Mouse (Mus musculus) stomach, embryonic 15.5 days (tissue): ENCODE measurements at regions not wholly inside any gene's neighbourhood (a gene's known extent, or its start where the extent isn't known, plus 50 kb on each side); places are given as distances from the start of the nearest gene placed in this dataset.

ENCODE experiments used
- ATAC-seq: fragments of 200-750 bp; cut with Nextera tagmentation; 2 replicates; pipeline ENCODE4 v1.8.0; 2017; ENCODE audit warnings: low read depth, moderate number of reproducible peaks, moderate TSS enrichment; ENCODE audit not compliant: insufficient read depth, low FRiP score
- H3K27ac ChIP-seq: fragments of 300-500 bp; sonication (generic); 2 replicates; pipeline ENCODE4 v1.5.1; 2015; ENCODE audit warnings: mild to moderate bottlenecking, inconsistent platforms
- H3K27me3 ChIP-seq: fragments of 300-500 bp; sonication (generic); replicated peaks from 2 replicates; pipeline ENCODE4 v1.6.1; 2015; ENCODE audit warnings: inconsistent platforms
- H3K36me3 ChIP-seq: fragments of 300-500 bp; sonication (generic); 2 replicates; pipeline ENCODE4 v1.6.1; 2015; ENCODE audit warnings: inconsistent platforms
- H3K4me1 ChIP-seq: fragments of 300-500 bp; sonication (generic); 2 replicates; pipeline ENCODE4 v1.6.1; 2015; ENCODE audit warnings: inconsistent platforms
- H3K4me2 ChIP-seq: fragments of 300-500 bp; sonication (generic); 2 replicates; pipeline ENCODE4 v1.6.1; 2015; ENCODE audit warnings: mild to moderate bottlenecking, inconsistent platforms
- H3K4me3 ChIP-seq: fragments of 300-500 bp; sonication (generic); replicated peaks from 2 replicates; pipeline ENCODE4 v1.5.1; 2015; ENCODE audit warnings: inconsistent platforms
- H3K9ac ChIP-seq: fragments of 300-500 bp; sonication (generic); 2 replicates; pipeline ENCODE4 v1.6.1; 2015; ENCODE audit warnings: inconsistent platforms
- H3K9me3 ChIP-seq: fragments of 300-500 bp; sonication (generic); 2 replicates; pipeline ENCODE4 v1.6.1; 2016; ENCODE audit warnings: inconsistent platforms
- WGBS: fragments of 180-500 bp; shearing (Covaris S2); methylation state at CpG from one replicate; pipeline ENCODE4 v1.1.7; 2015; 5-methylcytosine and 5-hydroxymethylcytosine counted together

- Histone ChIP-seq H3K4me2 (no peak overlapping the region), H3K27me3 (no peaks in the 10 kb centered on the region), H3K36me3 (no peaks in the 10 kb centered on the region), H3K4me3 (no peak overlapping the region), H3K9ac (no peak overlapping the region), H3K4me1 (no peaks in the 10 kb centered on the region; the same call in 1 of the 2 replicates), H3K9me3 (no peaks in the 10 kb centered on the region), H3K27ac (no peak overlapping the region)
- no peak for ATAC-seq
- WGBS: 52% methylated on average over 11 of the region's 11 CpGs
These were observed 195.0 kb downstream of the Pdgfra start for GRCm38 (mm10) chr5:75346836-75347773.

- Histone ChIP-seq H3K27me3 (no peaks in the 10 kb centered on the region), H3K9ac (no peak overlapping the region), H3K9me3 (no peaks in the 10 kb centered on the region), H3K4me3 (no peak overlapping the region), H3K4me1 (no peaks in the 10 kb centered on the region; the same call in 1 of the 2 replicates), H3K27ac (no peak overlapping the region), H3K4me2 (no peak overlapping the region), H3K36me3 (no peaks in the 10 kb centered on the region)
- no peak for ATAC-seq
- 65% methylated on average over 5 of the region's 5 CpGs for WGBS
These were observed 195.7 kb downstream of the Pdgfra start for GRCm38 (mm10) chr5:75347774-75348116.

GRCm38 (mm10) chr5:75355266-75355665 lies 203.2 kb downstream of the Pdgfra start:
- ATAC-seq: no peak
- H3K9me3 ChIP-seq: no peaks in the 10 kb centered on the region

GRCm38 (mm10) chr5:75358869-75359268 lies 206.8 kb downstream of the Pdgfra start:
- WGBS: 66% methylated on average over 5 of the region's 5 CpGs
- Histone ChIP-seq H3K4me1 (no peaks in the 10 kb centered on the region), H3K4me2 (no peak overlapping the region), H3K27ac (no peak overlapping the region), H3K9me3 (no peaks in the 10 kb centered on the region), H3K36me3 (no peaks in the 10 kb centered on the region), H3K4me3 (no peak overlapping the region), H3K27me3 (no peaks in the 10 kb centered on the region), H3K9ac (no peak overlapping the region)
- ATAC-seq: no peak

More at GRCm38 (mm10) chr5:75355266-75355665, 203.2 kb downstream of the Pdgfra start:
- no peak overlapping the region for H3K4me2 ChIP-seq
- no peak overlapping the region for H3K27ac ChIP-seq
- H3K4me1 ChIP-seq: no peaks in the 10 kb centered on the region
- H3K4me3 ChIP-seq: no peak overlapping the region
- H3K27me3 ChIP-seq: no peaks in the 10 kb centered on the region
- no peak overlapping the region for H3K9ac ChIP-seq
- WGBS: 86% methylated on average over 1 of the region's 1 CpGs
- H3K36me3 ChIP-seq: no peaks in the 10 kb centered on the region

- no peak overlapping the region for H3K27ac ChIP-seq
- no peaks in the 10 kb centered on the region for H3K9me3 ChIP-seq
- H3K36me3 ChIP-seq: no peaks in the 10 kb centered on the region
- H3K9ac ChIP-seq: no peak overlapping the region
- 85% methylated on average over 6 of the region's 6 CpGs for WGBS
- no peak overlapping the region for H3K4me2 ChIP-seq
- ATAC-seq: no peak; the same call in 1 of the 2 replicates
- no peaks in the 10 kb centered on the region for H3K4me1 ChIP-seq
- no peak overlapping the region for H3K4me3 ChIP-seq
- H3K27me3 ChIP-seq: no peaks in the 10 kb centered on the region
These were observed 210.9 kb upstream of the Kit start for GRCm38 (mm10) chr5:75363832-75364231.

- Histone ChIP-seq H3K9me3 (no peaks in the 10 kb centered on the region), H3K27me3 (no peaks in the 10 kb centered on the region), H3K36me3 (no peaks in the 10 kb centered on the region), H3K4me3 (no peak overlapping the region), H3K4me1 (no peaks in the 10 kb centered on the region), H3K9ac (no peak overlapping the region), H3K4me2 (no peak overlapping the region), H3K27ac (no peak overlapping the region)
- ATAC-seq: no peak
- 71% methylated on average over 5 of the region's 5 CpGs for WGBS
These were observed 207.4 kb upstream of the Kit start for GRCm38 (mm10) chr5:75367282-75367681.

GRCm38 (mm10) chr5:75368691-75369090 lies 206.0 kb upstream of the Kit start:
- H3K36me3 ChIP-seq: no peaks in the 10 kb centered on the region
- H3K9ac ChIP-seq: no peak overlapping the region
- H3K27me3 ChIP-seq: no peaks in the 10 kb centered on the region
- H3K9me3 ChIP-seq: no peaks in the 10 kb centered on the region
- H3K4me3 ChIP-seq: no peak overlapping the region
- no peak overlapping the region for H3K4me2 ChIP-seq
- H3K27ac ChIP-seq: no peak overlapping the region
- no peak for ATAC-seq
- 81% methylated on average over 5 of the region's 5 CpGs for WGBS
- no peaks in the 10 kb centered on the region for H3K4me1 ChIP-seq

GRCm38 (mm10) chr5:75372849-75373248 lies 201.9 kb upstream of the Kit start:
- Histone ChIP-seq H3K27ac (no peak overlapping the region), H3K9me3 (no peaks in the 10 kb centered on the region), H3K27me3 (no peaks in the 10 kb centered on the region), H3K4me3 (no peak overlapping the region), H3K4me2 (no peak overlapping the region), H3K9ac (no peak overlapping the region), H3K4me1 (peaks cover 14% of the 10 kb centered on the region; the same call in 1 of the 2 replicates), H3K36me3 (no peaks in the 10 kb centered on the region)
- 74% methylated on average over 3 of the region's 3 CpGs for WGBS
- no peak for ATAC-seq

GRCm38 (mm10) chr5:75377311-75378300 lies 197.1 kb upstream of the Kit start:
- peak; percentile 96 for ATAC-seq
- Histone ChIP-seq H3K27me3 (no peaks in the 10 kb centered on the region), H3K4me3 (no peak overlapping the region), H3K36me3 (no peaks in the 10 kb centered on the region), H3K27ac (peak overlapping the region; percentile 84), H3K9ac (no peak overlapping the region), H3K4me2 (peak overlapping the region; percentile 37), H3K4me1 (peaks cover 18% of the 10 kb centered on the region; the same call in 1 of the 2 replicates), H3K9me3 (no peaks in the 10 kb centered on the region)
- 24% methylated on average over 19 of the region's 19 CpGs for WGBS

- Histone ChIP-seq H3K9ac (no peak overlapping the region), H3K4me1 (peaks cover 18% of the 10 kb centered on the region; the same call in 1 of the 2 replicates), H3K9me3 (no peaks in the 10 kb centered on the region), H3K27ac (peak overlapping the region; percentile 84), H3K4me2 (no peak overlapping the region), H3K27me3 (no peaks in the 10 kb centered on the region), H3K4me3 (no peak overlapping the region), H3K36me3 (no peaks in the 10 kb centered on the region)
- ATAC-seq: peak; percentile 48; the same call in 1 of the 2 replicates
- 32% methylated on average over 2 of the region's 2 CpGs for WGBS
These were observed 196.1 kb upstream of the Kit start for GRCm38 (mm10) chr5:75378655-75379054.

GRCm38 (mm10) chr5:75380340-75380739 lies 194.4 kb upstream of the Kit start:
- H3K27ac ChIP-seq: no peak overlapping the region
- H3K4me3 ChIP-seq: no peak overlapping the region
- no peak overlapping the region for H3K4me2 ChIP-seq
- H3K27me3 ChIP-seq: no peaks in the 10 kb centered on the region
- no peaks in the 10 kb centered on the region for H3K9me3 ChIP-seq
- H3K36me3 ChIP-seq: no peaks in the 10 kb centered on the region
- H3K9ac ChIP-seq: no peak overlapping the region
- ATAC-seq: no peak
- WGBS: 81% methylated on average over 1 of the region's 1 CpGs
- H3K4me1 ChIP-seq: peaks cover 14% of the 10 kb centered on the region; the same call in 1 of the 2 replicates
